Mouse (Mus musculus): Measurements from ENCODE around the gene Tmem119. TPM values are rescaled to one million over a fixed set of nuclear protein-coding genes. Genes with fewer than 3 reads are reported as not detected.

The Tmem119 gene
- total and polyA plus RNA-seq, 3 experiments = 0.13 TPM; not detected in 2

GRCm38 (mm10) chr5:113836961-113837360, 36.6 kb upstream of the Tmem119 start:
- TF ChIP-seq ZKSCAN1 (IDR thresholded peaks at IDR 0.05; ENCODE audit: low read depth, low read length) (no peak), MYB (IDR thresholded peaks at IDR 0.05; ENCODE audit: low read depth, low read length) (no peak), CTCF (IDR thresholded peaks at IDR 0.05 in 2 of 3, conservative IDR thresholded peaks at IDR 0.05 in 1 of 3; ENCODE audit: control insufficient read depth in 1 of 3, insufficient read depth in 1 of 3, low read depth in 2 of 3, low read length in 3 of 3, poor library complexity in 1 of 3, severe bottlenecking in 1 of 3) (no peak), TCF12 (IDR thresholded peaks at IDR 0.05; ENCODE audit: low read depth, low read length) (no peak)
- no peak for DNase-seq (ENCODE audit: low read depth, low spot score)
- H3K9ac ChIP-seq (ENCODE audit: control insufficient read depth, low read depth, low read length, poor library complexity, severe bottlenecking) = no peak overlapping the region
- H3K36me3 ChIP-seq (ENCODE audit: control insufficient read depth in 1 of 2, insufficient read depth in 2 of 2, low read length in 2 of 2) = no peaks in the 10 kb centered on the region
- H3K4me3 ChIP-seq (ENCODE audit: control insufficient read depth in 1 of 2, insufficient read depth in 1 of 2, low read depth in 2 of 2, low read length in 2 of 2) = no peak overlapping the region
- H3K27ac ChIP-seq (ENCODE audit: control insufficient read depth, low read depth, low read length) = no peak overlapping the region
- no peaks in the 10 kb centered on the region for H3K9me3 ChIP-seq (replicated peaks; ENCODE audit: insufficient read depth, low read length)
- no peaks in the 10 kb centered on the region for H3K79me2 ChIP-seq (ENCODE audit: control insufficient read depth, insufficient read depth, low read length, poor library complexity)
- no peaks in the 10 kb centered on the region for H3K27me3 ChIP-seq (ENCODE audit: control insufficient read depth in 1 of 2, insufficient read depth in 2 of 2, low read length in 2 of 2)
- H3K4me1 ChIP-seq (ENCODE audit: control insufficient read depth in 1 of 2, insufficient read depth in 2 of 2, low read length in 2 of 2) = no peaks in the 10 kb centered on the region

- no peaks in the 10 kb centered on the region for H3K27me3 ChIP-seq (ENCODE audit: control insufficient read depth in 1 of 2, insufficient read depth in 2 of 2, low read length in 2 of 2)
- TF ChIP-seq GABPA (IDR thresholded peaks at IDR 0.05; ENCODE audit: low read depth, low read length) = no peak
- TF ChIP-seq MEF2A (IDR thresholded peaks at IDR 0.05; ENCODE audit: extremely low read depth, insufficient replicate concordance, low read depth, low read length, poor library complexity, severe bottlenecking) = no peak
- TF ChIP-seq USF1 (IDR thresholded peaks at IDR 0.05; ENCODE audit: low read depth, low read length) = no peak
- TF ChIP-seq NRF1 (IDR thresholded peaks at IDR 0.05; ENCODE audit: insufficient read depth, low read depth, low read length, poor library complexity, severe bottlenecking) = no peak
- no peak for TF ChIP-seq CHD2 (IDR thresholded peaks at IDR 0.05; ENCODE audit: low read length)
- TF ChIP-seq TBP (IDR thresholded peaks at IDR 0.05; ENCODE audit: low read depth, low read length) = no peak
- TF ChIP-seq JUND (IDR thresholded peaks at IDR 0.05; ENCODE audit: low read depth, low read length) = no peak
- no peak for TF ChIP-seq CHD1 (IDR thresholded peaks at IDR 0.05; ENCODE audit: low read depth, low read length)
- no peak for TF ChIP-seq ZNF384 (IDR thresholded peaks at IDR 0.05; ENCODE audit: low read depth, low read length)
- TF ChIP-seq POLR2AphosphoS2 (IDR thresholded peaks at IDR 0.05; ENCODE audit: low read length) = no peak
- no peak for TF ChIP-seq ELF1 (IDR thresholded peaks at IDR 0.05; ENCODE audit: low read depth, low read length)
- TF ChIP-seq EP300 (IDR thresholded peaks at IDR 0.05; ENCODE audit: low read depth in 1 of 2, low read length in 2 of 2) = no peak
- no peak for DNase-seq (ENCODE audit: low read depth, low spot score)
- no peaks in the 10 kb centered on the region for H3K9me3 ChIP-seq (replicated peaks; ENCODE audit: insufficient read depth, low read length)
- H3K4me1 ChIP-seq (ENCODE audit: control insufficient read depth in 1 of 2, insufficient read depth in 2 of 2, low read length in 2 of 2) = peaks cover 0 to 12% of the 10 kb centered on the region in 2 experiments; a peak in 2 of 4 replicates
- H3K4me3 ChIP-seq (ENCODE audit: control insufficient read depth in 1 of 2, insufficient read depth in 1 of 2, low read depth in 2 of 2, low read length in 2 of 2) = no peak overlapping the region
- H3K36me3 ChIP-seq (ENCODE audit: control insufficient read depth in 1 of 2, insufficient read depth in 2 of 2, low read length in 2 of 2) = peaks cover 0 to 6% of the 10 kb centered on the region in 2 experiments; a peak in 2 of 4 replicates
- peaks cover 4% of the 10 kb centered on the region for H3K79me2 ChIP-seq (ENCODE audit: control insufficient read depth, insufficient read depth, low read length, poor library complexity)
- H3K27ac ChIP-seq (ENCODE audit: control insufficient read depth, low read depth, low read length) = no peak overlapping the region
- H3K9ac ChIP-seq (ENCODE audit: control insufficient read depth, low read depth, low read length, poor library complexity, severe bottlenecking) = no peak overlapping the region
Observed at GRCm38 (mm10) chr5:113833316-113833947, 33.1 kb upstream of the Tmem119 start.

Measured in MEL (cell line).